Mouse (Mus musculus): ENCODE measurements around the gene Smc6. TPM values are rescaled to one million over a fixed set of nuclear protein-coding genes. Genes with fewer than 3 reads are reported as not detected.

The Smc6 gene
- polyA plus RNA-seq, 1 experiment from 2014 or later: 157 TPM

- Histone ChIP-seq H3K9ac (no peak overlapping the region), H3K4me1 (peaks cover 5% of the 10 kb centered on the region; the same call in 1 of the 2 replicates), H3K36me3 (replicated peaks) (no peaks in the 10 kb centered on the region), H3K27ac (no peak overlapping the region), H3K9me3 (no peaks in the 10 kb centered on the region), H3K4me2 (no peak overlapping the region), H3K4me3 (replicated peaks) (no peak overlapping the region), H3K27me3 (no peaks in the 10 kb centered on the region)
- peak; percentile 63; the same call in 1 of the 2 replicates for ATAC-seq (ENCODE audit: low FRiP score)
- 35% methylated on average over 5 of the region's 5 CpGs for WGBS
Observed at GRCm38 (mm10) chr12:11350895-11351294, 85.2 kb downstream of the Smc6 start.

GRCm38 (mm10) chr12:11362435-11362834, 96.7 kb downstream of the Smc6 start:
- ATAC-seq (ENCODE audit: low FRiP score): no peak
- 83% methylated on average over 6 of the region's 6 CpGs for WGBS
- no peak overlapping the region for H3K9ac ChIP-seq

GRCm38 (mm10) chr12:11364870-11365269, 99.2 kb downstream of the Smc6 start:
- H3K4me1 ChIP-seq: no peaks in the 10 kb centered on the region
- 71% methylated on average over 6 of the region's 6 CpGs for WGBS

More at GRCm38 (mm10) chr12:11362435-11362834, 96.7 kb downstream of the Smc6 start:
- Histone ChIP-seq H3K4me1 (no peaks in the 10 kb centered on the region), H3K36me3 (replicated peaks) (no peaks in the 10 kb centered on the region), H3K27me3 (no peaks in the 10 kb centered on the region), H3K4me3 (replicated peaks) (no peak overlapping the region), H3K9me3 (no peaks in the 10 kb centered on the region), H3K27ac (no peak overlapping the region), H3K4me2 (no peak overlapping the region)

GRCm38 (mm10) chr12:11367099-11367765, 101.5 kb downstream of the Smc6 start:
- 76% methylated on average over 3 of the region's 3 CpGs for WGBS
- no peak for ATAC-seq (ENCODE audit: low FRiP score)
- Histone ChIP-seq H3K4me3 (replicated peaks) (no peak overlapping the region), H3K9ac (no peak overlapping the region), H3K27me3 (no peaks in the 10 kb centered on the region), H3K4me2 (no peak overlapping the region), H3K36me3 (replicated peaks) (no peaks in the 10 kb centered on the region), H3K4me1 (no peaks in the 10 kb centered on the region), H3K9me3 (no peaks in the 10 kb centered on the region), H3K27ac (no peak overlapping the region)

More at GRCm38 (mm10) chr12:11364870-11365269, 99.2 kb downstream of the Smc6 start:
- no peak overlapping the region for H3K4me3 ChIP-seq (replicated peaks)
- no peak for ATAC-seq (ENCODE audit: low FRiP score)
- no peaks in the 10 kb centered on the region for H3K36me3 ChIP-seq (replicated peaks)
- no peak overlapping the region for H3K4me2 ChIP-seq
- no peaks in the 10 kb centered on the region for H3K27me3 ChIP-seq
- no peaks in the 10 kb centered on the region for H3K9me3 ChIP-seq
- no peak overlapping the region for H3K9ac ChIP-seq
- H3K27ac ChIP-seq: no peak overlapping the region

Small RNAs within 50 kb of the gene (microRNA-seq; reads per million reads assigned to microRNA genes)
- not detected for gene Mir7675

Other genes with a start within 250 kb of the Smc6 start
- gene Kcns3, start 114.8 kb upstream of the Smc6 start, polyA plus RNA-seq (2016; fragmentation: Nextera tagmentation; extraction: Ambion mirVana): 0.24 and 0.37 TPM in 2 replicates
- gene Msgn1, start 56.9 kb upstream of the Smc6 start, polyA plus RNA-seq (2016; fragmentation: Nextera tagmentation; extraction: Ambion mirVana): not detected in 2 replicates
- 16.2 and 17.0 TPM in 2 replicates for gene Gen1, start 85 bp upstream of the Smc6 start, polyA plus RNA-seq (2016; fragmentation: Nextera tagmentation; extraction: Ambion mirVana)
- 1.6 and 2.3 TPM in 2 replicates for gene Vsnl1, start 170.7 kb downstream of the Smc6 start, polyA plus RNA-seq (2016; fragmentation: Nextera tagmentation; extraction: Ambion mirVana)
- 0.23 and 0.41 TPM in 2 replicates for gene Rad51ap2, start 190.2 kb downstream of the Smc6 start, polyA plus RNA-seq (2016; fragmentation: Nextera tagmentation; extraction: Ambion mirVana)

Measured in forebrain, embryonic 12.5 days (tissue).